Mouse (Mus musculus): Measurements from ENCODE around the gene BC048562.

BC048562 gene

DNA sequence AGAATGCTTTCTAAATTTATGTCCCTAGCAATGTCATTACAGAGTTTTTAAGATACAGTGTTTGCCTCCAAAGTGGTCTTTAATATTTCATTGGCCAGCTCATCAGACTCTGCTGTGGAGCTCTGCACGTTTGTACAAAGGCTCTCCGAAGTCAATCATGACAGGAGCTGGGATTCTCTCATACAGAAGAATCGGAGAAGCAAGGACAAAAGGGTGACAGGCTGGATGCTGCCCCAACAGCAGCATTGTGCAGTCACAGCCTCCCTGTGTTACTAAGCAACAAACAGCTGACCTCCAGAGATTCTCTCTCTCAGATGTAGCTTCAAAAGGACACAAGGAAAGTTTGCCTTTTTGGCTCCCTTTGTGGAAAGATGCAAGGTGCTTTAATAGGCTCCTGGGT, at the start of gene BC048562:
BC048562 (plus strand) TSS at position 301 of the 400 bp plus-strand sequence.
- no peak for DNase-seq (ENCODE audit: low spot score in 2 of 2)

DNA sequence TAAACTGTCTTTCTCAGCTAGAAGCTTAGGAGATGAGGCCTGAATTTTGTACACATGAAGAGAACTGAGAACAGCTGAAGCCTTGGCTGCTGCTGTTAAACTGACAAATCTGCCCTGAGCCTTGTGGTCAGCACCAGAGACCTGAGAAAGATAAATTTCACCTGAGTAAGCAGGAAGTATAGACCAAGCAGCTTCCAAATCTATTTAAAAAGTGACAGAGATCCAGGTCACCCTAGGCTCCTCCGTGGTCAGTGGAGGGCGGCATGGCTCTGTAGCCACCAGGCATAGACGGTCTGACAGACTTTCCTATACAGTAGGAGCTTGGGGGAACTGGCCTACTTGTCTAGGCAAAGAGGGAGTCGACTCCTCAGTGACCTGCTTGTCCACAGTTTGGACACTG, 49.5 kb upstream of the BC048562 start:
- DNase-seq (ENCODE audit: low spot score in 2 of 2), result no peak

DNA sequence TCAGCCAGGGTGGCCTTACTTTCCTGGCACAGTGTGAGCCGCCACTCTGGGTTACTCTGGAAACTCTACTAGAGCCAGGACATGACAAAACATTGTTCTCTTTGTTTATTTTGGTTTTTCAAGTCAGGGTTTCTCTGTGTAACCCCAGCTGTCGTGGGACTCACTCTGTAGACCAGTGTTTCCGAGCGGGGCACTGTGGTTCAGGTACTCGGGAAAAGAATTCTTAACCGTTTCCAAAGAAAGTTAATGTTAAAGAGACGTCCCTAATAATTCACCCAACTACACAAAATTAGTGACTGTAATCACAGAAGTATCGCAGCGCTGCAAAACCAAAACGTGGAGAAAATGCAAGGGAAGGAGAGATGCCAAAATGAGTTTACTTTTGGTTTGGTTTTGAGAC, 47.7 kb upstream of the BC048562 start:
- no peak for DNase-seq (ENCODE audit: low spot score in 2 of 2)

DNA sequence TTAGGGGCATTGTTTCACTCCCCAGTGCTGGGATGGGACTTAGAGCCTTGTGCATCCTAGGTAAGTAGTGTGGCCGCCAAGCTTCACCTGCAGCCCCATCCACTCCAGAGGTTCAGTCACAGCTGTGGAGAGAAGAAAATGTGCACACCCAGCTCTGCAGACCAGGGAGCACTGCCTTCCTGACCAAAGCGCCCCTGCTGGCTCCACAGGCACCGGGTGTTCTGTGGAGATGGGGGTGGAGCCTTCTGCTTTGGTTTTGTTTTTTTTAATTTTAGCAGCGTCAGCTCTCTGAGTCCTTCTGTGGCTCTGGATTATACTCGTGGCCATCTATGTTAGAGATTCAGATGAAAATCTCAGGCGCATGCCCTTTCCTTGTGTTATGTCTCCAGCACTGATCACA, 47.1 kb upstream of the BC048562 start:
- DNase-seq (ENCODE audit: low spot score in 2 of 2), result no peak

DNA sequence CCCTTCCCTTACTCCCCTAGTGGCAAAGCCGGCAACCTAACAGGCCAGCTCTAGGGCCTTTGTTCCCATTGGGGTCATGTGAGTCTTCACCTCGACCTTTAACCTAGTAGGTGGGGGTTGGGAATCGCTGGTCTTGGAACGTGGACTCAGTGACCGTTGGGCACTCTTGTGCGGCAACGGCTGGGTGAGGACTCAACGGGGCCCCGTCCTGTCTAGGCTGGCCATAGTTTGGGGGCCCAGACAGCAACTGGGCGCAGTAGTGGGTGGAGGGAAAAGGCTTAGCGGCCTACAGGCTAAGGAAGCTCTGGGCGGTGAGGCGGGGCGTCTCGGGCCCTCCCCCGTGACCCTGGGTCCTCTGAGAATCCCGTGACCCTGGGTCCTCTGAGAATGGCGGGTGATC, 43.6 kb upstream of the BC048562 start, which contains the start of gene 1700102P08Rik:
1700102P08Rik (plus strand) TSS at position 130 of the 400 bp plus-strand sequence.
- no peak for DNase-seq (ENCODE audit: low spot score in 2 of 2)

DNA sequence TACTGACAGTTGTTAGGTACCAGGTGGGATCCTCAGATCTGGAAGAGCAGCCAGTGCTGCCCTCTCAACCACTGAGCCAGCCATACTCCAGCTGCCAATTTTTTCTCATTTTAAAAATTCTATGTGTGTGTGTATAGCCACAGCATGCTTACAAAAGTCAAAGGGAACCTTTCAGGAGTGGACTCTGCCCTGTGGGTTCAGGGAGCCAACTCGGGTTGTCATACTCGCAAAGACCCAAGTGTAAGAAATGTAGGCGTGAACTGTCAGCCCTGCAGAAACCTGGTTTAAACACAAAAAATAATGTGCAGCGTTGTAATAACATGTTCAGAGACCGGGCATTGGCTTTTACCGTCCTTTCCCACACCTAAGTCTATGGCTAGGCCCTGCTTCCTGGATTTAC, 42.1 kb upstream of the BC048562 start:
- no peak for DNase-seq (ENCODE audit: low spot score in 2 of 2)

DNA sequence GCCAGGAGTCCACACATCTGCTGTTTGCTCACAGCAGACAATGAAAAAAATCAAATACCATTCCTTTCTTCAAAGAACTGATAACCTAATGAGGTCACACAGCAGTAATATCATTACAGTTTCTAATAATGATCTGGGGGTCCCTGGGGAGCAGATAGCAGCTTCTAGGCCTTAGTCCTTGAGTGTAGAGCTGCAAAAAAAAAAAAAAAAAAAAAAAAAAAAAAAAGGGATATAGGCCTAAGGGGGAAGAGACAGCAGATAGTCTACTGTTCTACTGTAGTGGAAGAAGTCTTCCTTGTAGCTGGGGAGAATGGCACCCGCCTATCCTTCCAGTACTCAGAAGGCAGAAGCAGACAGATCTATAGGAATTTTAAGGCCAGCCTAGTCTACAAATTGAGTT, 40.9 kb upstream of the BC048562 start:
- DNase-seq (ENCODE audit: low spot score in 2 of 2), result no peak

DNA sequence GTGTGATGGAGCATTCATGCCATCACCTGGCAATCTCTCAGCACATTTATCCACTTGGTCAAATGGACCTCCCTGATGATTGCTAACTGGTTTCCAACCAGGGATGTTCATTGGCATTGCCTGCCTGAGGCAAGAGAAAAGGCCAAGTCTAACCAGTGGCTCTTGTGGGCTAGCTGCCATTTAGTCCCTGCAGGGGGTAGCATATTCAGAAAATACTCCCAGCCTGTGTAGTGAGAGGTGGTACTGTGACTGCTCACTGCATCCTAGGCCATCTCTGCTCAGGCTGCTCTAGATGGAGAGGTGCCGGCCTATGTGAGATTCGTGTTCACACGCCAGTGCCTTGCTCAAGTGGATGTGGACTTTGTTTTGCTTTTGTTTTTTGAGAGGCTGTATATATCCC, 38.0 kb upstream of the BC048562 start:
- DNase-seq (ENCODE audit: low spot score in 2 of 2), result no peak

DNA sequence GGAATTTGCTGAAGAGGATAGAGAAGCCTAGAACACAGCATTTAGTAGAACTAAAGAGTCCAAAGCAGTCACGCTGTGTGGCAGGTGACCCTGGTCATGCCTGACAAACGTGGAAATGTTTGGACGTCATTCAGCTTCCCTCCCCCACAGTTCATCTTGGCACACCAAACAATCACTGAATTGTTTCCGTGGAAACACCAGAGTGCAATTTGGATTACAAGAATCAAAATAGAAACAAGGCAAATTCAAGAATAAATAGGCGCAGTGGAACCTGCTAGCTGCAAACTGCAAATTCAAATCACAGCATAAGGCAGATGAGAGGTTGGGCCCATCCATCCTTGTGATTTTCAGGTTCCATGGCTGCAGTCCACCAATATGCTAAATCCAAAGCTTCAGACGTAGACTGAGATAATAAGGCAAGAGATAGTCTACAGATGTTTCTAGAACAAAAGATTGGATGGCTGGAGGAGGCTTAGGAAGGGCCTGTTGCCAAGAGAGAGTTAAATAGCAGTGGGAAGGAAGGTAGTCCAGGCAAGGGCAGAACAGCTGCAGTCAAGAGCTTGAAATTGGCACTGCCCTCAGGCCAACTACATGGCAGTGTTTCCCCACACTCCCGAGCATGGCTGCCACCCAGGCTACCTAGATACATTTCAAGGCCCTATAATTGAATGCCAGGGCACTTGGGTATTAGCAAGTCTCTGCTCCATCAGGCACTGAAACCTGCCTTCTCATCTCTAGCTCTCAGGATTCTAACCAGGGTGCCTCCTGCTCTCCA, 34.9 kb upstream of the BC048562 start:
- DNase-seq (ENCODE audit: low spot score in 2 of 2), result peak; percentile 68 to 86

DNA sequence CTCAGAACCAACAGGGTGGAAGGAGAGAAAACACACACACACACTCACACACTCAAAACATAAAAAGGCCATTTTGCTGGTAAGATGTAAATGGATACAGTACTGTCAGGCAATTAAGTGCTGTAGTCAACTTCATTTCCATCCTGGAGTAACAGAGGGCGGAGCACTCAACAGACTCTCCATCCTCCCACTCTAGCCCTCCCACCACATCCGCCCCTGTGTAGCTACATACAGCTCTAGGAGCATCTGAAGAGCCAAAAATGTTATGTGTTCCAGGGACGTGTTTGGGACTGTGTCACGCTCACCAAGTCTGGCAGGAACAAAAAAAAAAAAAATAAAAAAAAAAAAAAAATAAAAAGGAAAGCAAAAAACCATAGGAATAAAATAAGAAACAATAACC, 33.2 kb upstream of the BC048562 start:
- peak; percentile 25 to 51 for DNase-seq (ENCODE audit: low spot score in 2 of 2)

DNA sequence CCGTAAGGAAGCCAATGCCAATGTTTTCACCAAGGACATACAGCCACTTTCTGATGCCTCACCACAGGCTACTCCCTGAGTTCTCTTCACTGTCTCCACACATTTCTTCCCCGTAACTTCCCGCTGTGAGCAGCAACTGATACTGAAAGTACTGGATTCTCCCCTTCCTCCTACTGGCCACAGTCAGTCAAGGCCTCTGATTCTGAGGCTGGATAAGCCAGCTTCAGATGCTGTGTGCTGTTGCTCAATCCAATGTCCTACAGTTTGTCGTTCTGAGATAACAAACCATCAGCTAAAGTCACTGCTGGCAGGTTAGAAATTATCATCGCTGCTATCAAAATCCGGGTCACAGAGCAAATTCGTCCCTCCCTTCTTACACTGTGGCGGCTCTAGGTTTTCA, 31.8 kb upstream of the BC048562 start:
- no peak for DNase-seq (ENCODE audit: low spot score in 2 of 2)

DNA sequence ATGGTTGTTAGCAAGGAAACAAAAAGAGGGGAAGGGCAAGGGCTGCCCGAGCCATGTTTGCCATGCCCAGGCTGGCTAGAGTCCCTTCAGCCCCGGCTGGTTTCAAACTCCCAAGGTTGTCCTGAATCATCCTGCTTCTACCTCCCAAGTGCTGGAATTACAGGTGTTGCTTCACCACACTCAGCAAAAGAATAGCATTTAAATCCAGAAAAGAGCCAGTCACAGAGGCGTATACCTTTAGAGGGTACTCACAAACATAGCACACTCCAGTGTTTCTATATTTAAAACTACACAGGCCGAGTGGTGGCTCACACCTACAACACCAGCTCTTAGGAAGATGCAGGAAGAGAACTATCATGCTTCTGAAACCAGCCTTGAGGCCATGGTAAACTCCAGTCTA, 26.7 kb upstream of the BC048562 start:
- DNase-seq (ENCODE audit: low spot score in 2 of 2), result no peak

DNA sequence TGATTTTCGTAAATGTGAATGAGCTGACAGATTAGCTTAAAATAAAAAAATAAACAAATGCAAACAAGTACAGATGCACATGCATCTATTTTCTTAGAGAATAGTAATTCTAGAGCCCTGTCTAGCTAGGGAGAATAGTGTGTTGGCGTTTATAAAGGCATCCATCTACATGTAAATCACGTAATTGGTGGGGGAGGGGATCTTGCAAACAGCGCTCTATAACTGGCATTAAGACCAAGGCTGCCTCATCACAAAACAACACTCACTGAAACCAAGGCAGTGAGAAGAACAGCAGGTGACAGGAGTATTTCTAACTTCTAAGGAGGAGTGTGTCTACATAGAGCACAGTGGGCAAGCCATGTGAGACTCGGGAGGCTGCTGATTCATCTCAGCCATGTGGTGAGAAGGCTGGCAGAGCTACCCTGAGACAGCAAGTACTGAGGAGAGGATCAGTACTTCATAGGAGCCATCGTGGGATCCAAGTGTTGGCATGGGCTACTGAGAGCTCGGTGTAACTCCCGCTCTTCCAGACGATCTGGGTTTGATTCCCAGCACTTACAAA, 24.8 kb upstream of the BC048562 start:
- peak; percentile 50 to 78 for DNase-seq (ENCODE audit: low spot score in 2 of 2)

DNA sequence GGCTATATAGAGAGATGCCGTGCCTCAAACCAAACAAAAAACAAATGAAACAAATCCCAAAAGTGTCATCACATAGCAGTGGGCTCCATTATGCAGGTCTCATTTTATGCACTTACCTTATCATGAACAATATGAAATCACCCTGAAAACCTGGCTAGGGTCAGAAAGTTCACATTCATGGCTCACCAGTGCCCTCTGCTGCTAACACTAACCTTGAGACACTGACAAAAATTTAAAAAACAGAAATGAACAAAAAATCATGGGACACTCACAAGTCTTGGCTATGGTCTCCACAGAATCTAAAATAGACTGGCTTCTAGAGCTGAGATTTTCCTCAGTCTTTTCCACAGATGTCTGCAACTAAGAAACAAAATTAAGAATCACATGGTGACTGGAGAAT, 24.1 kb upstream of the BC048562 start:
- DNase-seq (ENCODE audit: low spot score in 2 of 2), result peak in 1 of 2 experiments; percentile 34

DNA sequence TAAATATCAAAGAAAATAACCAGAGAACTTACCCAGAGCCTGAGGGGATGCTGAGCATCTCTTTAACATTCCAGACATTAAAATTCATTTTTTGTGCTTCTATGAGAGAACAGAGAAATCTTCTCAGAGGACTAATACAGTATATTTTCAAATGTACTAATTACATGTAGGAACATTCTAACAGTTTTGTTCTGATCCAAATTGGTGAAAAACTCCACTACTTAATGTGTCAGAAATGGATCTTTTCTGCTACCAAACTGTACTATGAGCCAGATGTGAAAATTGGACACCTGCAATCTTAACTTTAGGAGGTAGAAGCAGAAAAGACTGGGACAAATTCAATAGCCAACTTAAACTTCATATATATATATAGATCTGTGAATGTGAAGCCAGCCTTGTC, 7.9 kb upstream of the BC048562 start, which contains the start of gene Ccdc36:
Ccdc36 (minus strand) TSS at position 101 of the 400 bp plus-strand sequence.
- no peak for DNase-seq (ENCODE audit: low spot score in 2 of 2)

DNA sequence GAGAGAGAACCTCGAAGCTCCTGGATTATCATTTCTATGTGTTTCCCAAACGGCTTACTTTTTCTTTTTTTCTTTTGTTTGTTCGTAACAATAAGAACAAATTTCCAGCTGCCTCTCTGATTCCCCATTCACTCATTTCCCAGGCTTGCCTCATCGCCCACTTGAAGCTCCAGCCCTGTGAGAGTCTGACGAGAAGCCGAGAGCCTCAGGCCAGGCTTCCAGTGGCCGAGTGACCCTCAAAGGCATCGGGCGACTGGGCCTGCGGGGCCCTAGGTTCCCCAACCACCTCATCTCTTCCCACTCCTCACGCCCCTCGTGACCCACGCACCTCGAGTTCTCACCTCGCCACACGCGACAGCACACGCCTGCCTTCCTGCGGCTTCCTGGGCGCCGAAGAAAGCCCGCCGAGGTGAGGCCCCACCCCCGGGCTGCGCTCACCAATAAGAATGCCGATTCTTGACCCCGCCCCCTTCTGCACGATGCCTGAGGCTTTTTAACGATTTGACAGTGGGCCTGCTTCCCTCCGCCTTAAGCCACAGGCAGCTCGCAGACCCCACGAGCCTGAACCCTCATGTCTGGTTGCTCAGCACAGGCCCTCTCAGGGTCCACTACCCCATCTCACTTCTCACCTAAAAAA, 4.7 kb upstream of the BC048562 start:
- DNase-seq (ENCODE audit: low spot score in 2 of 2), result no peak

DNA sequence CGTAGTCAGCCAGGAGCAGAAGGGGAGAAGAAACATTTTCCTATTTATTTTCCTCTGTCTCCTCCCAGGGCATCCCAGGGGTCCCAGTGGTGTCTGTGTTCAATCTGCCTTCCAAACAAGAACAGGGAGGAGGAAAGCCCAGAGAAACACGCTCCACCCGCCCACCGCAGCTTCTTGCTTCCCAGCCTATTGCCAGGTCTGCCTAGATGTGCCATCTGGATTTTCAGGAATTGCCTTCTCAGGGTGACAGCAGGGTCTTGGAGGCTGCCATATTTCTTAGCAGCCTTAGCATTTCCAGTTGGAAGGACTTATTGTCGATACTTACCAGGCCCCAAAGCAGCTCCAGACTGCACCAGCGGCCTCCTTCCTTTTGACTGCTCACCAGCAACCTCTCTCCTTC, 2.9 kb downstream of the BC048562 start:
- DNase-seq (ENCODE audit: low spot score in 2 of 2), result no peak

DNA sequence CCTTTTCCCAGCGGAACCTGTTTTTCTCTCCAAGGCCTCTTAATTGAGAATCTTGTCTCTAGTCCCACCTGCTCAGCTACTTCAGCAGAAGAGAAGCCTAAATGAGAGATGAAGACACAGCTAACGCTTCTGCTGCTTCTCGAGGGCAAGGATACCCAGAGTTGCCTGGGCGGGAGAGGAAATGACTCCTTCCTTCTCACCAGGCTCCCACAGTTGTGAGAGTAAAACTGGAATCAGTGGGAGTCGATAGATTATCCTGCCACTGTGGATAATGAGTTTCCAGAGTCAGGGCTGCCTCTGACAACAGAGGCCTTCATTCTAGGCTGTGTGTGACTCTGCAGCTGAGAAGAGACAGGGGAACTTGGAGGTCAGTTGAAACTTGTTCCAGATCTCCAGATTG, 4.2 kb downstream of the BC048562 start:
- DNase-seq (ENCODE audit: low spot score in 2 of 2), result no peak

DNA sequence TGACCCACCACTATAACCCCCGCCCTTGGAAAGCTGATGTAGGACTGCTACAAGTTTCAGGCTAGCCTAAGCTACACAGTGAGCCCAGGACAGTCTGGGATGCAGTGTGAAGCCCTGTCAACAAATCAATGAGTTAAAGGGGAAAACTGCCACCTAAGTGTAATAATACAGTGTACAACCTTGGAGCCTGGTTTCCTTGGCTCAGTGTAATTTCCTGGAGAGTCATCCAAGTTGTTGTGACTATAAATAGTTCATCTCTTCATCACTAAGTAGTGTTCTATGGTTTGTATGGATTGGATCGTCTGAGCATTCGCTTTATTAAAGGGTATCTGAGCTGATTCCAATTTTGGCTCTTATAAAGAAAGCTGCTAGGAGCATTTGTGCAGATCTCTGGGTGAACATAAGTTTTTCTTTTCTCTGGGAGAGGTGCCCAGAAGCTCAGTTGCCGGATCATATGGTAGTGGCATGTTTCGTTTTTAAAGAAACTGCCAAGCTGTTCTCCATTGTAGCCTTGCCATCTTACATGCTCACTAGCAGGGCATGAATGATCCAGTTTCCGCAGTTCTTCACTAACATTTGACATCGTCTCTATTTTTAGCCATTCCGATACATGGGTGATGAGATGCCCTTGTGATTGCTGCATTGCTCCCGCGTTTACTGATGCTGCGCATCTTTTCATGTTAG, 5.1 kb downstream of the BC048562 start:
- DNase-seq (ENCODE audit: low spot score in 2 of 2), result peak in 1 of 2 experiments; percentile 79

DNA sequence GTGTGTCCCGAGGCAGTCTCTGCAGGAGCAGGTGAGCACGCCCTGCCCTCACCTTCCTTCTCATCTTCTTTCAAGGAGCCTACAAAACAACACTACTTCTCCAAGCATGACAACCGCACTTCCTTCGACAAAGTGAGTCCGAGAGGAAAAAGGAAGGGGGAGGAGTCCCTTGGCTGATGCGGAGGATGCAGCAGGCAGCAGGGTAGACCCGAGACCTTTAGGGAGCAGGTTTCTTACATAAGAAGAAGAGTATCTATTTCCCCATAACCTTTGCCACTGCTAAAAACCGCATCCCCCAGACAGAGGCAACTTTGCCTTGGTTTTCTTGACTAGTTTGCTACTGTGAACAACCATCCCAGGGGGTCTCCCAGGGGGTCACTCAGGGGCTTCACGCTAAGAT, 8.8 kb downstream of the BC048562 start:
- no peak for DNase-seq (ENCODE audit: low spot score in 2 of 2)

DNA sequence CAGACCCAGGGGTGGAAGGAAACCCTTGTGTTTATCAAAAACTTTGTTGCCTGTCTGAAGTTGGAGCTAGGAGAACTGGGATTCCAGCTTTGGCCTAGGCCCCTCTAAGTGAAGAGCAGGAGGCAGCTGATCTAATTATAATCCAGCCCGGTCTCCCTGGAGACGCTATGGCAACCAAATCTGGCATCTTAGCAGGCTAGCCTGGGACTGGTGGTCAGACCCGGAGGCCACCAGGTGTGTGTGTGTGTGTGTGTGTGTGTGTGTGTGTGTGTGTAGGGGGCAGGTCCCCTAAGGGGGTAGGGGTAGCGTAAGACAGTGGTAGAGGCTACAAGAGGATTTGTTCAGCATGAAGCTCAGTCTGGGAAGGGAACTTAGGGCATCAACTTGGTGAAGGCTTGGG, 13.6 kb downstream of the BC048562 start:
- DNase-seq (ENCODE audit: low spot score in 2 of 2), result peak in 1 of 2 experiments; percentile 70
